Mouse (Mus musculus) E14TG2a.4 (cell line): ENCODE results near the gene Stard5.

Source experiments
- CTCF ChIP-seq: conservative IDR thresholded peaks from 2 replicates; pipeline ENCODE4 v1.5.1; 2014; ENCODE audit warnings: low read length
- NANOG ChIP-seq: IDR thresholded peaks from 2 replicates; pipeline ENCODE4 v1.6.1; 2014; ENCODE audit warnings: borderline replicate concordance, low read length, mixed read lengths

- TF ChIP-seq CTCF: no peak
- no peak for TF ChIP-seq NANOG
Measured at GRCm38 (mm10) chr7:83662711-83663375, 31.1 kb downstream of the Stard5 start.
